Mouse (Mus musculus) erythroblast, embryonic 14.5 days (primary cell): ENCODE results near the gene Foxn3.

Experiments used
- GATA1 ChIP-seq: IDR thresholded peaks from 2 replicates; pipeline ENCODE4 v1.6.1; 2012; ENCODE audit warnings: low read length, inconsistent platforms, mixed read lengths
- TAL1 ChIP-seq: IDR thresholded peaks from 3 replicates; pipeline ENCODE4 v1.6.1; 2012; ENCODE audit warnings: low read length, inconsistent platforms, mixed read lengths

DNA sequence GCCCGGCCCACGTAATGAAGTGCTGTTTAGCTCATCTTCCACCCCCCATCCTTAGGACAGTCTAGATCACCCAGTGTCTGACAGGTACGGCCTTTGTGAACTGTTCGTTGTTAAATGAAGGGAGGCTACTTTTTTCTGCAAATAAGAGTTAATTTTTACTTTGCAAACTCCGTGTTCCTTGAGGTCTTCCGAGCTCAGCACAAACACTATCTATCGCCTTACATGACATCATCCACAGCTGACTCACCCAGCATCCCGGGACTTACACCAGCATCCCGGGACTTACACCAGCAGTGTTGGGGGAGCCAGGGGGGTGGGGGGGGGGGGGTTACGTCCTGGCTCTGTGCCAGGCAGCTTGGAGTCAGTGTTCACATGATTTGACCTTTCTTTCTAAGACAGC is 186.3 kb downstream of the Foxn3 start:
- TF ChIP-seq TAL1, result no peak
- TF ChIP-seq GATA1, result no peak
